Mouse (Mus musculus) heart, adult 18-20 months (tissue): ENCODE data around the gene Gm10719. TPM values are rescaled to one million over a fixed set of nuclear protein-coding genes. Genes with fewer than 3 reads are reported as not detected.
A peak's percentile ranks its signal among the peaks of the same experiment; 100 is the strongest.
"Not testable (repeated sequence)": the region's sequence is repeated elsewhere in the genome, so short reads cannot be mapped to it uniquely, and the experiment has no call there.

Experiments
- DNase-seq, 2 experiments: peaks; one replicate each; pipeline ENCODE4 v3.0.0; 2021 to 2022; ENCODE audit warnings: mixed read lengths in 1 of 2
- microRNA-seq, 2 experiments: library from miRNA; unstranded; fragments of <30 nt; microRNA quantifications; one replicate each; pipeline ENCODE4 v1.2.0; 2022
- total RNA-seq, 2 experiments: library from RNA; stranded (reverse); gene quantifications; 2 replicates each; pipeline ENCODE4 v1.2.3; 2021

Gene Gm10719
- total RNA-seq, 2 experiments from 2014 or later = 1.3 TPM; not detected in 1

DNA sequence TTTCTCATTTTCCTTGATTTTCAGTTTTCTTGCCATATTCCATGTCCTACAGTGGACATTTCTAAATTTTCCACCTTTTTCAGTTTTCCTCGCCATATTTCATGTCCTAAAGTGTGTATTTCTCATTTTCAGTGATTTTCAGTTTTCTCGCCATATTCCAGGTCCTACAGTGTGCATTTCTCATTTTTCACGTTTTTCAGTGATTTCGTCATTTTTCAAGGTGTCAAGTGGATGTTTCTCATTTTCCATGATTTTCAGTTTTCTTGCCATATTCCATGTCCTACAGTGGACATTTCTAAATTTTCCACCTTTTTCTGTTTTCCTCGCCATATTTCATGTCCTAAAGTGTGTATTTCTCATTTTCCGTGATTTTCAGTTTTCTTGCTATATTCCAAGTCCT, 8.4 kb downstream of the Gm10719 start:
- DNase-seq = peak; percentile 54 to 73

DNA sequence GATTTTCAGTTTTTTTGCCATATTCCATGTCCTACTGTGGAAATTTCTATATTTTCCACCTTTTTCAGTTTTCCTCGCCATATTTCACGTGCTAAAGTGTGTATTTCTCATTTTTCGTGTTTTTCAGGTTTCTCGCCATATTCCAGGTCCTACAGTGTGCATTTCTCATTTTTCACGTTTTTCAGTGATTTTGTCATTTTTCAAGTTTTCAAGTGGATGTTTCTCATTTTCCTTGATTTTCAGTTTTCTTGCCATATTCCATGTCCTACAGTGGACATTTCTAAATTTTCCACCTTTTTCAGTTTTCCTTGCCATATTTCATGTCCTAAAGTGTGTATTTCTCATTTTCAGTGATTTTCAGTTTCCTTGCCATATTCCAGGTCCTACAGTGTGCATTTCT, 8.9 kb downstream of the Gm10719 start:
- DNase-seq = not testable (repeated sequence)

DNA sequence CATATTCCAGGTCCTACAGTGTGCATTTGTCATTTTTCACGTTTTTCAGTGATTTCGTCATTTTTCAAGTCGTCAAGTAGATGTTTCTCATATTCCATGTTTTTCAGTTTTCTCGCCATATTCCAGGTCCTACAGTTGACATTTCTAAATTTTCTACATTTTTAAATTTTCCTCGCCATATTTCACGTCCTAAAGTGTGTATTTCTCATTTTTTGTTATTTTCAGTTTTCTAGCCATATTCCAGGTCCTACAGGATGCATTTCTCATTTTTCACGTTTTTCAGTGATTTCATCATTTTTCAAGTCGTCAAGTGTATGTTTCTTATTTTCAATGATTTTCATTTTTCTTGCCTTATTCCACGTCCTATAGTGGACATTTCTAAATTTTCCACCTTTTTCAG, 9.5 kb downstream of the Gm10719 start:
- DNase-seq = not testable (repeated sequence)

DNA sequence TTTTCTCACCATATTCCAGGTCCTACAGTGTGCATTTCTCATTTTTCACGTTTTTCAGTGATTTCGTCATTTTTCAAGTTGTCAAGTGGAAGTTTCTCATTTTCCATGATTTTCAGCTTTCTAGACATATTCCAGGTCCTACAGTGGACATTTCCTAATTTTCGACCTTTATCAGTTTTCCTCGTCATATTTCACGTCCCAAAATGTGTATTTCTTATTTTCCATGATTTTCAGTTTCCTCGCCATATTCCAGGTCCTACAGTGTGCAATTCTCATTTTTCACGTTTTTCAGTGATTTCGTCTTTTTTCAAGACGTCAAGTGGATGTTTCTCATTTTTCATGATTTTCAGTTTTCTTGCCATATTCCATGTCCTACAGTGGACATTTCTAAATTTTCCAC, 10.0 kb downstream of the Gm10719 start:
- not testable (repeated sequence) for DNase-seq

DNA sequence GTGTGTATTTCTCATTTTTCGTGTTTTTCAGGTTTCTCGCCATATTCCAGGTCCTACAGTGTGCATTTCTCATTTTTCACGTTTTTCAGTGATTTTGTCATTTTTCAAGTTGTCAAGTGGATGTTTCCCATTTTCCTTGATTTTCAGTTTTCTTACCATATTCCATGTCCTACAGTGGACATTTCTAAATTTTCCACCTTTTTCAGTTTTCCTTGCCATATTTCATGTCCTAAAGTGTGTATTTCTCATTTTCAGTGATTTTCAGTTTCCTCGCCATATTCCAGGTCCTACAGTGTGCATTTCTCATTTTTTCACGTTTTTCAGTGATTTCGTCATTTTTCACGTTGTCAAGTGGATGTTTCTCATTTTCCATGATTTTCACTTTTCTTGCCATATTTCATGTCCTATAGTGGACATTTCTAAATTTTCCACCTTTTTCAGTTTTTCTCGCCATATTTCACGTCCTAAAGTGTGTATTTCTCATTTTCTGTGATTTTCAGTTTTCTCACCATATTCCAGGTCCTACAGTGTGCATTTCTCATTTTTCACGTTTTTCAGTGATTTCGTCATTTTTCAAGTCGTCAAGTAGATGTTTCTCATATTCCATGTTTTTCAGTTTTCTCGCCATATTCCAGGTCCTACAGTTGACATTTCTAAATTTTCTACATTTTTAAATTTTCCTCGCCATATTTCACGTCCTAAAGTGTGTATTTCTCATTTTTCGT, 12.2 kb downstream of the Gm10719 start:
- DNase-seq = peak; percentile 8 to 11

DNA sequence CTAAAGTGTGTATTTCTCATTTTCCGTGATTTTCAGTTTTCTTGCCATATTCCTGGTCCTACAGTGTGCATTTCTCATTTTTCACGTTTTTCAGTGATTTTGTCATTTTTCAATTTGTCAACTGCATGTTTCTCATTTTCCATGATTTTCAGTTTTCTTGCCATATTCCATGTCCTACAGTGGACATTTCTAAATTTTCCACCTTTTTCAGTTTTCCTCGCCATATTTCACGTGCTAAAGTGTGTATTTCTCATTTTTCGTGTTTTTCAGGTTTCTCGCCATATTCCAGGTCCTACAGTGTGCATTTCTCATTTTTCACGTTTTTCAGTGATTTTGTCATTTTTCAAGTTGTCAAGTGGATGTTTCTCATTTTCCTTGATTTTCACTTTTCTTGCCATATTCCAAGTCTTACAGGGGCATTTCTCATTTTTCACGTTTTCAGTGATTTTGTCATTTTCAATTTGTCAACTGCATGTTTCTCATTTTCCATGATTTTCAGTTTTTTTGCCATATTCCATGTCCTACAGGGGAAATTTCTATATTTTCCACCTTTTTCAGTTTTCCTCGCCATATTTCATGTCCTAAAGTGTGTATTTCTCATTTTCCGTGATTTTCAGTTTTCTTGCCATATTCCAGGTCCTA, 13.6 kb downstream of the Gm10719 start:
- not testable (repeated sequence) for DNase-seq

DNA sequence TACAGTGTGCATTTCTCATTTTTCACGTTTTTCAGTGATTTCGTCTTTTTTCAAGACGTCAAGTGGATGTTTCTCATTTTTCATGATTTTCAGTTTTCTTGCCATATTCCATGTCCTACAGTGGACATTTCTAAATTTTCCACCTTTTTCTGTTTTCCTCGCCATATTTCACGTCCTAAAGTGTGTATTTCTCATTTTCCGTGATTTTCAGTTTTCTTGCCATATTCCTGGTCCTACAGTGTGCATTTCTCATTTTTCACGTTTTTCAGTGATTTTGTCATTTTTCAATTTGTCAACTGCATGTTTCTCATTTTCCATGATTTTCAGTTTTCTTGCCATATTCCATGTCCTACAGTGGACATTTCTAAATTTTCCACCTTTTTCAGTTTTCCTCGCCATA, 17.1 kb downstream of the Gm10719 start, which contains the start of gene Gm17535:
TSS of gene Gm17535 (plus strand) at position 301 of the 400 bp plus-strand sequence.
- DNase-seq = not testable (repeated sequence)

DNA sequence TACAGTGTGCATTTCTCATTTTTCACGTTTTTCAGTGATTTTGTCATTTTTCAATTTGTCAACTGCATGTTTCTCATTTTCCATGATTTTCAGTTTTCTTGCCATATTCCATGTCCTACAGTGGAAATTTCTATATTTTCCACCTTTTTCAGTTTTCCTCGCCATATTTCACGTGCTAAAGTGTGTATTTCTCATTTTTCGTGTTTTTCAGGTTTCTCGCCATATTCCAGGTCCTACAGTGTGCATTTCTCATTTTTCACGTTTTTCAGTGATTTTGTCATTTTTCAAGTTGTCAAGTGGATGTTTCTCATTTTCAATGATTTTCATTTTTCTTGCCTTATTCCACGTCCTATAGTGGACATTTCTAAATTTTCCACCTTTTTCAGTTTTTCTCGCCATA, 19.4 kb downstream of the Gm10719 start, which contains the start of gene Gm10715:
TSS of gene Gm10715 (plus strand) at position 301 of the 400 bp plus-strand sequence.
- DNase-seq = not testable (repeated sequence)

DNA sequence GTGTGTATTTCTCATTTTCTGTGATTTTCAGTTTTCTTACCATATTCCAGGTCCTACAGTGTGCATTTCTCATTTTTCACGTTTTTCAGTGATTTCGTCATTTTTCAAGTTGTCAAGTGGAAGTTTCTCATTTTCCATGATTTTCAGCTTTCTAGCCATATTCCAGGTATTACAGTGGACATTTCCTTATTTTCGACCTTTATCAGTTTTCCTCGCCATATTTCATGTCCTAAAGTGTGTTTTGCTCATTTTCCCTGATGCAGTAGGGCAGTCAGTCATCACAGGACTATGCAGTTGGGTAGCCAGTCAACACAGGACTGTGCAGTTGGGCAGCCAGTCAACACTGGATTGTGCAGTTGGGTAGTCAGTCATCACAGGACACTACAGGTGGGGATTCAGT, 21.0 kb downstream of the Gm10719 start:
- DNase-seq = not testable (repeated sequence)

Small RNAs within 50 kb of the gene (microRNA-seq; reads per million reads assigned to microRNA genes)
- 0 reads per million in 2 experiments for gene Mir101c

Other genes starting within 250 kb of the Gm10719 start
- gene Gm10722, start 16.5 kb upstream of the Gm10719 start, total RNA-seq = not detected
- not detected for gene Gm11168, start 14.1 kb upstream of the Gm10719 start, total RNA-seq
- gene Gm10721, start 4.3 kb upstream of the Gm10719 start, total RNA-seq = under 1 TPM; 0.57 to 0.77 TPM
- gene Gm10720, start 1.8 kb upstream of the Gm10719 start, total RNA-seq = not detected
- gene Gm10718, start 6.1 kb downstream of the Gm10719 start, total RNA-seq = under 1 TPM; 0.47 to 0.95 TPM
- gene Gm10717, start 8.0 kb downstream of the Gm10719 start, total RNA-seq = not detected
- gene Gm17535, start 17.2 kb downstream of the Gm10719 start, total RNA-seq = not detected
- gene Gm10715, start 19.5 kb downstream of the Gm10719 start, total RNA-seq = not detected